8 mouse cellular contexts compared by ENCODE assay signal in the genomic region with DNA sequence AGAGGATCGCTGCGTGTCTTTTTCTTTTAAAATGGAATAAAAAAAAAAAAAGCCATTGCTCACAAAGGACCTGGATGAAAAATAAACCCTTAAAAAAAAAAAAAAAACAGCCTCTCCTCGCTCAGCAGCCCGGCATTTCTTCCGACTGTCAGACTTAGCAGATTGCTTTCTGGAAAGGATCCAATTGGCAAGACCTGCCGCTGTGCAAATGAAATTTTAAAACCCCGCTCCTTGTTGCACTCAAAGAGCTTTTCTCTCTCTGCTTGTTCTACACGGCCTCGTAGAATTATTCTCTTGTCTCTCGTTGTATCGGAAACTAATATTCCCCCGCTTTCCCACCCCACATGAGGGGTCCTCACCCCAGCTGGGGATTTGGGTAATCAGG.
DNase-seq lines count a peak whose midpoint lies in the region; ATAC-seq and TF ChIP-seq lines count a peak whose summit lies in the region.

No protein-coding gene starts in this region.

- H3K4me2 ChIP-seq in heart, postnatal 0 days (ENCODE audit: low read depth, low read length): peak overlapping the region; percentile 57
- H3K4me2 ChIP-seq in midbrain, embryonic 15.5 days: peak overlapping the region; percentile 41

- no peak for TF ChIP-seq CTCF in heart, postnatal 0 days (IDR thresholded peaks at IDR 0.05; ENCODE audit: low read depth)

- H3K9ac ChIP-seq in heart, postnatal 0 days (replicated peaks; ENCODE audit: low read depth, low read length): no peak overlapping the region
- H3K9ac ChIP-seq in midbrain, embryonic 15.5 days: peak overlapping the region; percentile 12; the same call in 1 of the 2 replicates

- H3K27ac ChIP-seq in brown adipose tissue, adult 24 weeks (replicated peaks; ENCODE audit: low read depth, low read length): no peak overlapping the region
- peak overlapping the region; percentile 69 for H3K27ac ChIP-seq in heart, postnatal 0 days (ENCODE audit: low read depth)
- H3K27ac ChIP-seq in midbrain, embryonic 15.5 days: peak overlapping the region; percentile 84

- peak overlapping the region; percentile 20; the same call in 1 of the 2 replicates for H3K4me3 ChIP-seq in brown adipose tissue, adult 24 weeks (ENCODE audit: insufficient read depth, low read depth, low read length)
- H3K4me3 ChIP-seq in heart, postnatal 0 days (ENCODE audit: low read depth, low read length): peak overlapping the region; percentile 26
- no peak overlapping the region for H3K4me3 ChIP-seq in midbrain, embryonic 15.5 days

- no peaks in the 10 kb centered on the region for H3K27me3 ChIP-seq in heart, postnatal 0 days (ENCODE audit: control insufficient read depth, insufficient read depth, low read length)
- H3K27me3 ChIP-seq in midbrain, embryonic 15.5 days (replicated peaks): no peaks in the 10 kb centered on the region

- no peaks in the 10 kb centered on the region for H3K9me3 ChIP-seq in heart, postnatal 0 days (replicated peaks; ENCODE audit: control insufficient read depth, low read length)
- H3K9me3 ChIP-seq in midbrain, embryonic 15.5 days: no peaks in the 10 kb centered on the region

- H3K4me1 ChIP-seq in brown adipose tissue, adult 24 weeks (ENCODE audit: control insufficient read depth, insufficient read depth, insufficient read length, low read length): no peaks in the 10 kb centered on the region
- H3K4me1 ChIP-seq in heart, postnatal 0 days (ENCODE audit: control insufficient read depth, insufficient read depth): peaks cover 3% of the 10 kb centered on the region; the same call in 1 of the 2 replicates
- H3K4me1 ChIP-seq in midbrain, embryonic 15.5 days: peaks cover 33% of the 10 kb centered on the region

- no peaks in the 10 kb centered on the region for H3K36me3 ChIP-seq in heart, postnatal 0 days (replicated peaks; ENCODE audit: control insufficient read depth, insufficient read depth, low read length)
- no peaks in the 10 kb centered on the region for H3K36me3 ChIP-seq in midbrain, embryonic 15.5 days (replicated peaks)

- peak; percentile 37 for DNase-seq in adrenal gland, postnatal 10 days
- DNase-seq in adrenal gland, postnatal 25 days: no peak
- peak; percentile 25 for DNase-seq in heart, postnatal 0 days (ENCODE audit: low spot score)
- peak; percentile 8 for DNase-seq in layer of hippocampus, adult 9-10 months (ENCODE audit: low spot score)
- DNase-seq in embryo, embryonic 10.5 days (ENCODE audit: low spot score): no peak
- DNase-seq in testis, postnatal 10 days (ENCODE audit: low spot score): no peak

- TF ChIP-seq EP300 in heart, postnatal 0 days (IDR thresholded peaks at IDR 0.05; ENCODE audit: low read depth): no peak

- 24% methylated on average over 12 of the region's 12 CpGs for WGBS in heart, postnatal 0 days
- 27% methylated on average over 12 of the region's 12 CpGs for whole genome bisulfite sequencing in midbrain, embryonic 15.5 days

- ATAC-seq in heart, postnatal 0 days (ENCODE audit: insufficient read depth, low read depth): no peak
- ATAC-seq in midbrain, embryonic 15.5 days (replicated peaks): peak; percentile 34

Comparison
In these comparisons a context has a peak if more than half of its experiments do, and no peak if none do; other contexts are left out.
1. DNase-seq: peak in adrenal gland, postnatal 10 days (single experiment), heart, postnatal 0 days (single experiment) and layer of hippocampus, adult 9-10 months (single experiment); none in adrenal gland, postnatal 25 days (single experiment), embryo, embryonic 10.5 days (single experiment) and testis, postnatal 10 days (single experiment).